Mouse (Mus musculus): ENCODE results near the gene Npcd. TPM values are rescaled to one million over a fixed set of nuclear protein-coding genes. Genes with fewer than 3 reads are reported as not detected.

Gene Npcd
- polyA plus RNA-seq, 1 experiment: 0.12 TPM

DNA sequence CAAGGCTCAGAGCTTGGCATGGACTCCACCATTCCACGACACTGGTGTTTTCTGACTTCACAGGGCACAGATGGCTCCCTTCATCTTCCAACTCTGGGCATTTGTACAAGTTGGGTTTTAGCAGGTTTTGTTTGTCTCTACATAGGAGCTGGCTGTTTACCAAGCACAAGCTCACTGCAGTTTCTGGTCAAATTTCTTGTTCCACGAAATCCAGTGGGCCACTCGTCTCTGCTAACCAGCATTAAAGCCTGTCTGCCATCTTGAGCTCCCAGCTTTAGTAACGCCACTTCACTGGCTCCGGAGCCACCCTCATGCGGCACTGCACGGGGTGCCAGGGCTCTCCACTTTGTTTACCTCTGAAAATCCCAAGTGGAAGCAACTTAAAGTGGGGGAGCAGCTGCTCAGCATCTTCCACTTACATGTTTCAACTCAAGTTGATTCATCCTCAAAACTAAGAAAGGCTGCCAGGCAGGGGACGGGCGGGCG, 67.4 kb downstream of the Npcd start:
- DNase-seq (ENCODE audit: low read depth): no peak

DNA sequence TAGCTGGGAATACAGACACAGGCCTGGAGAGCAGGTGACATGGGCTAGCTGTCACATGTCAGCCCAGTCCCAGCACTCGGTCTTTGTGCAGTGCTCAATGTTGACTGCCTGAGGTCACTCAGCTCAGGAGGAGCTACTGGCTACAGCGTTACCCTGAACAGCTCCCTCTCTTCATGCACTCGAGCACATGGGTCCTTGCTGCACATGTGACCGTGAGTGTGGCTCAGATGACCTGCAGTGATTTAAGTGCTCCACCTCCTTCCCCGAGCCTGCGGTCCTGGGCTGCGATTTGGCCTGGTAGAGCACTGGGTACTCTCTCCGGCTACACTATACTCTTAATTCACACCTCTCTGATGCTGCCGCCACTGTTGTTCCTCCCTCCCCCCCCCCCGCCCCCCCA, 67.9 kb downstream of the Npcd start:
- no peak for DNase-seq (ENCODE audit: low read depth)

DNA sequence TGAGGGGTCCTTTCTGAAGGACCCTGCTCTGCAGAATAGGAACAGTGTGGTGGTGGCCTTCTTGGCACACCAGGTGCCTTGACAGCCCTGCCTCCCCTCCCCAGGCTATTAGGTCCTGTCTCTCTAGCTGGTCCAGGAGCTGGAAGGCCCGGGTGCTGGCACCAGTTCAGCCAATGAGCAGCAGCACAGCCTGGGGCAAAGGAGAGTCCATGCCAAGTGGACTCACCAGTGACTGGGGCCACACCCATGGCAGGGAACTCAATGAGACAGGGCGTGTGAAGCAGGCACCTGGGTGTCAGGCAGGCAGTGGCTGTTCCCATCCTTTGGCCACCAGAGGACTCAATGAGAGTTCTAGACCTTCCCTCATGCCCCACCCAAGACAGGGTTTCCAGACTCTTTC, 68.7 kb downstream of the Npcd start:
- no peak for DNase-seq (ENCODE audit: low read depth)

DNA sequence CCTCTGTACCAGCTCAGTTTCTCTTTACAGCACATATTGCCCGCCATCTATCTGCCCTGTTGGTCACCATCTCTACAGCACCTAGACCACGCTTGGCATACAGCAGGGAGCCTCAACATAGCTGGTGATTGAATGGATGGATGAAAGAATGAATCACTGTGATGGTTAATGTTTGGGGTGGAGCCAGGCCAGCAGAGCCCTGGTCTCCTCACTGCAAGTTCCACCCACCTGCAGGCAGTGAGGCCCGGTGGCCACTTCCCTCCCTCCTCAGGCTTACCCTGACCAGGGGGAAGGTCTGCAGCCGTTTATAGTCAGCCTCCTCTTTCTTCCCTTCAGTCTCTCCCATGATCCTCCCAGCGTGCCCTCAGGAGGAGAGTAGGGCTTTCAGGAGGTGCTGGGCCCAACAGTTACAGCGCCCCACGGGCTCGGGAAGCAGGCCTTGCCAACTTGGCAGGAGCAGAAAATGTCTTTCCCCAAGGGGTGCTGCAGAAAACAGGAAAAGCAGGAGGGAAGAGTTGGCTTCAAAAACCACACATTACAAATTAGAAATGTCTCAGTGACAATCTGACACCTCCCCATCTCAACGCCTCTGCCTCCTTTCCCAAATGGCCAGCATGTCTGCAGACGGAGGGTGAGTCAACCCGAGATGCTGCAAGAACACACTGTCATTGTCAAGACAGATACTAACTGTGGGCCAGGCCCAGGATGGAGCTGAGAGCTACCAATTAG, 69.3 kb downstream of the Npcd start:
- DNase-seq (ENCODE audit: low read depth): no peak

DNA sequence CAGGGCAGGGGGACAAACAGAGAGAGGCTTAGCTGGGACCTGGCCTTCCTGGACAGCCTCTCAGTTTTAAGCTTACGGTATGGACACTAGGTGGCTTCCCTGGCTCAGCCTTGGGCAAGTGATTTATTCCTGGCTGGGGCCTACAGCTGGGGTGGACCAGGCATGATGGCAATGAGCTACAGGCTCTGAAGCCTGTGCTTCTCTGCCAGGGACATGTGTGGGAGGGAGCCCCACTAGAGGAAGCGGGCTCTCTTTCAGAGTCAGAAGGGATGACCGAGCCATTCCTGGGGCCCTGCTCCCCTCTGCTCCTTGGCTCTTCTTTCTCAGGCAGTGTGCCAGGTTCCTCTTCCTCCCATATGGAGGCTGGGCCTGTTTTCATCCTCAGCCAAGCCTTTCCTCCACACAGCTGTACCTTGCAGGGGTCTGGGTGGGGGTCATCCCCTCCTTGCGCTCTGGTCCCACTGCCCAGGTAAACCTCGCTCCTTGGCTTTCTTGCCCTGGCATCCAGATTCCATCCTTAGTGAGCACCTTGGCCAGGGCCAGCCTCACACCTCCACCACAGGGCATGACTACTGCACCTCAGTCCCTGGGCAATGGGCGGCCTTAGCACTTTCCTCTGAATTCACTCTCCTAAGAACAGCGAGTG, 70.3 kb downstream of the Npcd start:
- DNase-seq (ENCODE audit: low read depth): no peak

DNA sequence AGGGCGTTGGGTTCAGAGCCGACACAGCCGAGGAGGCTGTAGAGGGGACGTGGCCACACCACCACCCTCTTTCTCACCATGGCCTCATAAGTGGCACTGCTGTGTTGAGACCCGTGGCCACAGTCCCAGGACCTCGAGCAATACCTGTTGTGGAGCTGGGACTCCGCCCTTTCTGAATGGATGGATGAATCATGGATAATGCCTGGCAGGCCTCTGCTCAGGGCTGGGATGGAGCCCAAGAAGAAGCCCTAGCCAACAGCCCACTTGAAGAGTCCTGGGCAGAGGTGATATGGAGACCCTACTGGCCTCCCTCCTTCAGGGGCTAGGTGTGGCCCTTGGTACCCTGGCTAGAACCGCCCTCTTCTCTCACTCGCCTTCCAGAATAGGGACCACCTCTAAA, 71.0 kb downstream of the Npcd start:
- DNase-seq (ENCODE audit: low read depth): no peak

DNA sequence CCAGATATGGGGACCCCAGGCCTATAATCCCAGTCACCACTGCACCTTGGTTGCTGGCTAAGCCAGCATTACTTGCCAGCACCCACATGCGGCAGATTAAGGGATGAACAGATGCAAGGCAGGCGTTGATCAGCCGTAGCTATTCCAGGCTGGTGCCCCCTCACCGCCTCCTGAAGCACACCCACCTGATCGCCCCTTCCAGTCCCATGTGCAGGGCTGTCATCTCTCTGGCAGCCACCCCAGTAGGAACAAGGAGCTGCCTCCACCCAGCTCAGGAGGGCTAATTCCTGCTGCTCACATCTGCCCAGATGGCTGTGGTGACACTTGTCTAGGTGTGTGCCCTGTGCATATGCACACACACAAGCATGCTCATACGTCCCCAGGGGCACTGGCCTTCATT, 73.1 kb downstream of the Npcd start:
- no peak for DNase-seq (ENCODE audit: low read depth)

DNA sequence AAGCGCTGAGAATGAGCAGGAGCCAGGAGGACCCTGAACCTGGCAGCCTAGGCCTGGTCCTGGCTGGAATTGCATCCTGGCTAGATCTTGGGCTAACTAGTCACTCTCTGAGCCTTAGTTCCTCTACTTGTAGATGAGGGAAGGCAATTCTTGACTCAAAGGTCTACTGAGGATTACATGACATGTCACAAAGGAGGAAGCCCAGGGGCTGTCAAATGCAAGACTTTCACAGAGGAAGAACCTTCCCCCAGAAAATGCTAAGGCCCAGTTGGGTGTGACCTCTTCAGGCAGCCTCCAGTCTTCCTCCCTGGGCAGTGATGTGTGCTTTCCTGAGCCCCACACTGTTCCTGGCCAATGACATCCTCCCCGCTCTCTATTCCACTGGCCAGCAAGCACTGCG, 76.9 kb downstream of the Npcd start:
- no peak for DNase-seq (ENCODE audit: low read depth)

DNA sequence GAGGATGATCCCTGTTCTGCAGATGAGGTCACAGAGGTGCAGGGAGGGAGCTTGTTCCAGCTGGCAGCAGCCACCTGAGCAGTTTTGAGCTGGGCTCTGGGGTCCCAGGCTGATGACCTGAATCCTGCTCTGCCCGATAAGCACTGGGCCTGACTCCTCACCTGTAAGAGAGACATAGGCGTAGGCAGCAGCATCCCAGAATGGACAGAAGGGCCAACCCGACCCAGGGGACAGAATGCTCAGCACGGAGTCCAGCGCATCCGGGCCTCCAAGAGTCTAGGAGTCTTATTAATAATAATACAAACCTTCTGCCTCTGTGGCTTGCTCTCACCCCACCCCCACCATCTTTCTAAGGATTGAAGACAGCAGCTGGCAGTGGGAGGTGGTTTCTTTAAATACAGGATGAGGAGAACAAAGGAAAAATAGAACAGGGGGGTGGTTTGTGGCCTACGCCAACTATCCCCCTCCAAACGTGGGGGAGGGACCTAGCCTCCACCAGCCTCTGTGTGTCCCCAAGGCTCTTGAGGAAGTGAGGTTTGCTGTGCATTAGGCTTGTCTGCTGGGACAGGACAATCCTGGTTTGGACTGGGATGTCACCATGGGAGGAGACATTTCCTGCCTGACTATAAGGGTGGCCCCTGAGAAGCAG, 77.9 kb downstream of the Npcd start:
- DNase-seq (ENCODE audit: low read depth): no peak

DNA sequence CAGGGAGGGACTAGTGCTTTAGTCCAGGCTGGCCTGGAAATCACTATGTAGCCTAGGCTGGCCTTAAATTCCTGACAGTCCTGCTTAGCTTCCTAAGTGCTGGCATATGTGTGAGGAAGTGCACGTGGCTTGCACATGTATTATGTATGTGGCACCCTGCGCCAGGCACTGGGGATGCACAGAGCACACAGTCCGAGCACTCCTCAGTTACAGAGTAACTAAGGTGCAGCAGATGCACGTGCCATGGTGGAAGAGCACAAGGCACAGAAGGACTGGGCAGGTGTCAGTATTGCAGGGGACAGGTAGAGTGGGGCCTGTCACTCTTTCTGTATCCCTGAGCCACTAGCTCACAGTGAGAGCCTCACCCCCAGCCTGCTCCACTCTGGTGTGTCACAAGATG, 78.9 kb downstream of the Npcd start:
- DNase-seq (ENCODE audit: low read depth): no peak

DNA sequence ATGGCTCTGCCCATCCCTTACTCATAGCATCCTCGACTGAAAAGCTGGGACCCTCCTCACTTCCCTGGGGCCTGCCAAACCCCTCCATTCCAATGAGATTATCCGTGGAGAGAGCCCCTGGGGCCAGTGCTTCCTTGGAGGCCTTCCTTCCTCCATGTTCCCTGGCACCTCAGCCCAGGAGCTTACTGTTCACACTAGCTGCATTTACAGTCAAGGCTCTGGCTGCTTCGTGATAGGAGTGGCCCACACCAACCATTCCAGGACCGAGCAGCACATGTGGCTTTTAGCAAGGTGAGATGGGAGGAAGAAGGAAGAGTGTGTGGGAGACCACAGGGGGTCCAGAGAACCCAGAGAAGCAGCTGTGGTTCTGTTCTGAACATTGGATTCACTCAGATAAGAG, 80.2 kb downstream of the Npcd start:
- DNase-seq (ENCODE audit: low read depth): no peak

DNA sequence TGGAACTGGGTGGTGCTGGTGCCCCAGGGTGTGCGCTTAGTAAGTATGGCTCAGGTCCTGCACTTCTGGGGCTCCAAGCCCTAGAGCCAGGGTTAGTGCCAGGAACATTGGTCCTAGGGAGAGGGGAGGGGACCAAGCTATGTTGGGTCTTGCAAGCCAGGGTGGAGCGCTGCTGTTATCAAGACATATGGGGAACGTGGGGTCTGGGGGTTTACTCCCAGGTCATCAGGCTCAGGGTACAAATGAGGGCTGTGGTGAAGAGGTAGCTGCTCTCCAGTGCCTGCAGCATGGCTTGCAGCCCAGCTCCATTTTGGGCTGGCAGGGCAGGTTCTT, 80.7 kb downstream of the Npcd start:
- DNase-seq (ENCODE audit: low read depth): no peak

DNA sequence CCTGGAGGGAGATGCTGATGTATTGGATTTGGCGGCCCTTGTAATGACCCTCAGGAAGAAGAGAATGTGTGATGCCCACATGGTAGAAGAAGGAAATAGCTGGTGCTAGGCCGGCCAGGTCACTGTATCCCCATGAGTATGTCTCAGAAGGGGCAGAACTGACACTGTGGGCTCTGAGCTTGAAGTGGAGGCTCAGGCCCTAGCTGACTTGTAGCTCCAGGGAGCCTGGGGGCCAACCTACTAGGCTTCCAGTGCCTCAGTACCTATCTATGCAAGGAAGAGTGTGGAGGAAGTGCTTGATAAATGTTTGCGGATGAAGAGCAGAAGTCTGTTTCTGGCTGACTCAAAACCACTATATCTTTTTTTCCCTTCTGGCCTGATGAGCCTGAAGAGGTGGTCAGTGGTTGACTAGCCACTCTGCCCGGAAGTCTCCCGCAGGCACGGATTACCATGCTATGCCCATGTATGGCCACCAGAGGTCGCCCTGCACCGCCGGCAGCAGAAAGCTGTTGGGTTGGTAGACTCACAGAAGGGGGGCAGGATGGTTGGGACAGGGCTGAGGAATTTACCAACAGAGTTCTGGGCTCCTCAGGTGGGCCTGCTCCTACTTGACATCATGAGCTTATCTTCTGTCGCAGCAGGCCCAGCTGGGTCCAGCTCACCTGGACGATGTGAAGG, 81.2 kb downstream of the Npcd start:
- no peak for DNase-seq (ENCODE audit: low read depth)

DNA sequence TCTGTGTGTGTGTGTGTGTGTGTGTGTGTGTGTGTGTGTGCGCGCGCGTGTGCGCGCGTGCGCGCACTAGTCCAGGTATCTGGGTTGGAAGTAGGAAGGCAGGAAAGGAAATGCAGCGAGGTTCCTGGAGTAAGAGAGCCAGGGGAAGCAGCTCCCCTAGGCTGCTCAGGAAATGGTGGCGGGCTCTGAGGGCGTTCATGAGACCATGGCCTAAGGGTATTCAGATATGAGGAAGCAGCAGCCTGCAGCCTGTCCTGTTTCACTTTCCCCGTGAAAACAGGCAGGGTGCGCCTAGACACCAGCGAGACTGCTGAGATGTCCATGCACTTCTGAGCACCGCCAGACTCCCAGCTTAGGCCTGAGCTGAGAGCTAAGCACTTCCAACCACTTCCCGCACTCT, 82.3 kb downstream of the Npcd start:
- DNase-seq (ENCODE audit: low read depth): no peak

DNA sequence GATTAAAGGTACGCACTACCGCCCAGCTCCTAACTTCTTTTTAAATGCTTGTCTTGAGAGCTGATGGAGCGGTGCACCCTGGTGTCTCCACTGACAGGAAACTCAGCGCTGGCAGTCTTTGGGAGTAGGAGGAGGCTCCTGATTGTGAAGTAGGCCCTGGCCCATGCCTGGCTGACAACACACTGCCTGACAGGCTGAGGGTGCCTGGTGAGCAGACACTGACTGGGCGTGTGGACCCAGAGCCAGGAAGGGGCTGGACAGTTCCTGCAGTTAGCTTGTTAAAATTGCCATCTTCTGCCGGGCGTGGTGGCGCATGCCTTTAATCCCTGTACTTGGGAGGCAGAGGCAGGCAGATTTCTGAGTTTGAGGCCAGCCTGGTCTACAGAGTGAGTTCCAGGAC, 83.8 kb downstream of the Npcd start:
- no peak for DNase-seq (ENCODE audit: low read depth)

DNA sequence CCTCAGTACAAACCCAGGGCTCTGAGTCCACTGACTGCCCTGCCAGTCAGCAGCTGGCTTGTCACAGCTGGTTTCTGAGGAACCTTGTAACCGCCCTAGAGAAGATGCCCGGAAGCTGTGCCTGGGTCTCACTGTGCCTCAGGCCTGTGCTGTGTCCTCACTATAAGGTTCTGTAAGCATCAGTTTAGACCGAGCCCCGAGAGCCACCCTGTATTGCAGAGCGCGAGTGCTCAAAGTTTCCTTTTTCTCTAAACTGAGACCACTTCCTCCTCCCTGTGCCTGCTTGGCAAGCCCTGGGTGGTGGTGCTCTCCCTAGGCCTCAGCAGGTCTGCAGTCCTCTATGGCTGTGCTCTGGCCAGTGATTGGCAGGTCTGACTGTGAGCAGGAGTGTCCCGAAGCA, 84.9 kb downstream of the Npcd start:
- DNase-seq (ENCODE audit: low read depth): no peak

DNA sequence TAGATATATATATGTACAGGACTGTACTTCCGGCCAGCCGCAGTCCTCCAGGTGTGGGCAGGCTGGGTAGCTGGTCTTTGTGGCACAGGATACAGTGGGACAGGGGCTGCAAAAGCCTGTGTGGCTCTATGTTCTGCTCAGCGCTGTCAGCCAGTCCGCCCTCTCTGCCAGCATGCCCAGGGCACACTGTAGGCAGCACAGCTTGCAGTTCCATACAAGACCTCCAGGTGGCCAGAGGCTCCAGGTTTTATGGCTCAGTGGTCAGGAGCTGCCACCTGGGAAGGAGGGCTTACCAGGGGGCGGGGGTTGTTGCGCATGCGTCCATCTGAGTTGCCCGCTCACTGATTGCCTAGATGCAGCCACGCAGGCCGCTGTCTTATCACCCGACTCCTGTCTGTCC, 86.0 kb downstream of the Npcd start:
- DNase-seq (ENCODE audit: low read depth): no peak

DNA sequence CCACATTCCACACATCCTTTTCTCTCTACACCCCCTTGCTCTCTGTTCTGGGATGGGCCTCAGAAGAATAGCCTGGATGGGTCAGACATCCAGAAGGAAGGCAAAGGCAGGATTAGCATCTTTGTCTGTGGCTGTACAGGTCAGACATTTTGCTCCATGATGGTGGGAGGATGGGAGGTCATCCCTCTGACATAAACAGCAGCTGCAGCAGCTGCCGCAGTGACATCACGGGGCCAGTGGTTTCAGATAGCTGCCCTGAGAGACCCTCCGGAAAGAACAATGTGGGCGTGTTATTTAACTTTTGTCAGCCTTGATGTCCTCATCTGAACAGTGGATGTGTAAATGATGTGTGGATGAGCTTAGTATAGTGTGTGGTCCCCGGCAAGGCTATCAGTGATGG, 88.2 kb downstream of the Npcd start:
- no peak for DNase-seq (ENCODE audit: low read depth)

DNA sequence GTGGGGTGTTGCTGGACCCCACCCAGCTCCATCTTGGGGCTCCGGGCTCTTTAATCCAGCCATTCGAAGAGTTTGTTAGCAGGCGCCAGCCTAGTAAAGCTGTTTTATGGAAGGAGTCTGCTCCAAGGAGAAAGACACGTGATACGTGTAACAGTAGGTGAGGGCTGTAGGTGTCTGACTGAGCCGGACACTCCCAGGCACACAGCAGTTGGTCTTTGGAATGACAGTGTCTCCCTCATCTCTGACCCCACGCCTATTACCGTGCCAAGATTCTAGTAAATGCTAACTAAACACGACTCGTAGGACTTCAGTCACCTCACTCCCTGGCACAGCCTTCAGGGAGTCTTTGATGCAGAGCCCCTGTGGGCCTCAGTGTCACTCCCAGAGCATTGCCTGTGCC, 88.7 kb downstream of the Npcd start:
- DNase-seq (ENCODE audit: low read depth): no peak

DNA sequence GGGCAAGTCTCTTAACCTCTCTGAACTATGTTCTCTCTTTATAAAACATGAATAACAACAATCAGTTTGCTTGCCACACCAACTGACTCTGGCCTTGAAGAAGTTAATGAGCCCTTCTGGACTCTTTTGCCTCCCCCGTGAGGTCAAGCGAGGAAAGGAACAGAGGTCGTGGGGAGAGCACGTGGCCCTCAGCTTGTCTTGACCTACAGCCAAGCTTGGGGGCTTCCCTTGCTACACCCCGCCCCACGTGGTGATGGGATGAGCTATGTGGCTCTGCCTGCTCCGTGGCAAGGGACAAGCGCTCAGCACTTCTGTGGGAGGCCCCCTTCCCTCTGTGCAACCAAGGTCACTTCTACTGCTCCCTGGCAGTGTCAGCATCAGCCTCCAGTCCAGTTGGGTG, 89.3 kb downstream of the Npcd start:
- DNase-seq (ENCODE audit: low read depth): no peak

DNA sequence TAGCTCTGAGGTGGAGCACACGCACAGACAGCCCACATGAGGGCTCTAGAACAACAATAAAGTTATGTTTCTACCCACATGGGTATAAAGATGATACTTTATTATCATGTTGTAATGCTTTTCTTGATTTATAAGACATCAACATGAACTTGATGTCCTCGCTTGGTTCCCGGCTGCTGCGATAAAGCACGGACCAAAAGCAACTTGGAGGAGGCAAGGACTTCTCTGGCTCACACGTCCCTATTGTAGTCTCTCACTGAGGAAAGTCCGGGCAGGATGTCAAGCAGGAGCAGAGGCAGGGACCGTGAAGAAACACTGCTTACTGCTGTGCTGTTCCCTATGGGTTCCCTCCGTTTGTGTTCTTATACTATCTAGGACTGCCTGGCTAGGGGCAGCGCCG, 90.0 kb downstream of the Npcd start:
- no peak for DNase-seq (ENCODE audit: low read depth)

DNA sequence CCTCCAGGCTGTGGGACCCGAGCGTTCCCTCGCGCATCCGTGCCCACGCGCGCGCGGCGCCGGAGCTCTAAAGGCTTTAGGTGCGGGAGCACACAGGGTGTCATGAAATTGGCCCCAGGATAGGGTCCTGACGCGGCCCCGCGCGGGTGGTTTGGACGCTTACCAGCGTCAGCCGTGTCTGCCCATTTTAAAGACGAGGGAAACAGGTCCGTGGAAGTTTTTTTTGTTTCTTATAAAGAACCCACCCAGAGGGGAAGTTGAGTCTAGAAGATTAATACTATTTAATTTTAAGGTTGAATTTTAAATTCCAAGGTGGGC, 91.4 kb downstream of the Npcd start:
- no peak for DNase-seq (ENCODE audit: low read depth)
